Mouse (Mus musculus): ENCODE measurements around the gene Kcnq5. TPM values are rescaled to one million over a fixed set of nuclear protein-coding genes. Genes with fewer than 3 reads are reported as not detected.
A peak's percentile ranks its signal among the peaks of the same experiment; 100 is the strongest.

Kcnq5 gene
- polyA plus RNA-seq, 1 experiment from 2014 or later = 2.6 TPM

DNA sequence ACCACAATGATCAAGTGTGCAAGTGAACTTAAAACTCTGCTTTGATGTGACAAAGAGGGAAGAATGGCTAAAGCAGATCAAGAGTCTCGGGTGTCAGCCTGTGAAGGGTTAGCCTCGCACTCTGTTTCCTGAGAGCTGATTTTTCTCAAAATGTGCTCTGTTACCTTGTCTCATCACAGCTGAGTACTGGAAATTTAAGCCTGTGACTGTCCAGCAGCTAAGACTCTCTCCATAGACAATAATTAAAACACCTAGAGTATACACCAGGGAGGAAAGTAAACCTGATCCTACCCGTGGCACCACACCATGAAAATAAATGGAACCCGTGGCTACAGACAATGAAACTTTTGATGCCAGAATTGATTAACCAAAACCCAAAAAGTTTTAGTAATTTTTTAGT, 90.9 kb downstream of the Kcnq5 start:
- WGBS = 60% methylated on average over 4 of the region's 4 CpGs
- ATAC-seq (ENCODE audit: low FRiP score) = no peak
- 0 out of 2 replicates have a peak, but pooled peaks cover 3% of the 10 kb centered on the region for H3K4me1 ChIP-seq (replicated peaks; ENCODE audit: control insufficient read depth, insufficient read depth, low read length)
- no peak overlapping the region for H3K4me3 ChIP-seq (replicated peaks; ENCODE audit: low read length)
- H3K9ac ChIP-seq = no peak overlapping the region
- H3K27ac ChIP-seq = no peak overlapping the region
- H3K27me3 ChIP-seq (ENCODE audit: control insufficient read depth, insufficient read depth, low read length) = no peaks in the 10 kb centered on the region
- H3K36me3 ChIP-seq (replicated peaks; ENCODE audit: control insufficient read depth, insufficient read depth) = no peaks in the 10 kb centered on the region
- no peak overlapping the region for H3K4me2 ChIP-seq (replicated peaks)
- no peak for DNase-seq (ENCODE audit: low spot score)
- H3K9me3 ChIP-seq (ENCODE audit: control insufficient read depth, low read length) = no peaks in the 10 kb centered on the region

GRCm38 (mm10) chr1:21868484-21868883, 93.3 kb downstream of the Kcnq5 start:
- Histone ChIP-seq H3K4me1 (replicated peaks; ENCODE audit: control insufficient read depth, insufficient read depth, low read length) (no peaks in the 10 kb centered on the region), H3K27me3 (ENCODE audit: control insufficient read depth, insufficient read depth, low read length) (no peaks in the 10 kb centered on the region), H3K9ac (no peak overlapping the region), H3K9me3 (ENCODE audit: control insufficient read depth, low read length) (no peaks in the 10 kb centered on the region), H3K27ac (no peak overlapping the region), H3K4me3 (replicated peaks; ENCODE audit: low read length) (no peak overlapping the region), H3K4me2 (replicated peaks) (no peak overlapping the region), H3K36me3 (replicated peaks; ENCODE audit: control insufficient read depth, insufficient read depth) (no peaks in the 10 kb centered on the region)
- 83% methylated on average over 1 of the region's 1 CpGs for WGBS
- ATAC-seq (ENCODE audit: low FRiP score) (no peak), DNase-seq (ENCODE audit: low spot score) (no peak)

DNA sequence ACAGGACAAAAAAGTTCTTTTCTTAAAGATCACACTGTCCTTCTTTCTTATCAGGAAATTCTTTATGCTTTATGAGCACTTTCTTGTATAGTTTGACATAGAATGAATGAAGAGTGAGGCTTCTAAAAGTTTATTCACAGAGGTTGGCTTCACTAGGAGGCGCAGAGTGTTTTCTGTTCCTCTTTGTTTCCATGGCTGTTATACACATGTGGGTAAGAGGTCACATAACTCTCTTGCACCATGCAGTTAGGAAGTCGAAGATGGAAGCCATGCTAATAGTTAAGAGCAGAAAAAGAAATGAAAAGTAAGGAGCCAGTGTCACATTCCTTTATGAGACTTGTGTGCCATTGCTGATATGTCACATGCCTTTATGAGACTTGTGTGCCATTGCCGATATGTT, 105.3 kb downstream of the Kcnq5 start:
- Histone ChIP-seq H3K9me3 (ENCODE audit: control insufficient read depth, low read length) (no peaks in the 10 kb centered on the region), H3K4me2 (replicated peaks) (no peak overlapping the region), H3K27ac (no peak overlapping the region), H3K4me1 (replicated peaks; ENCODE audit: control insufficient read depth, insufficient read depth, low read length) (no peaks in the 10 kb centered on the region), H3K9ac (no peak overlapping the region), H3K27me3 (ENCODE audit: control insufficient read depth, insufficient read depth, low read length) (no peaks in the 10 kb centered on the region), H3K4me3 (replicated peaks; ENCODE audit: low read length) (no peak overlapping the region), H3K36me3 (replicated peaks; ENCODE audit: control insufficient read depth, insufficient read depth) (no peaks in the 10 kb centered on the region)
- DNase-seq (ENCODE audit: low spot score) = no peak
- ATAC-seq (ENCODE audit: low FRiP score) = no peak
- WGBS = 56% methylated on average over 3 of the region's 3 CpGs

GRCm38 (mm10) chr1:21838534-21838933, 123.2 kb downstream of the Kcnq5 start:
- 33% methylated on average over 3 of the region's 3 CpGs for WGBS
- Histone ChIP-seq H3K9ac (no peak overlapping the region), H3K27ac (no peak overlapping the region), H3K27me3 (ENCODE audit: control insufficient read depth, insufficient read depth, low read length) (no peaks in the 10 kb centered on the region), H3K4me1 (replicated peaks; ENCODE audit: control insufficient read depth, insufficient read depth, low read length) (no peaks in the 10 kb centered on the region), H3K4me3 (replicated peaks; ENCODE audit: low read length) (no peak overlapping the region), H3K36me3 (replicated peaks; ENCODE audit: control insufficient read depth, insufficient read depth) (no peaks in the 10 kb centered on the region), H3K9me3 (ENCODE audit: control insufficient read depth, low read length) (no peaks in the 10 kb centered on the region), H3K4me2 (replicated peaks) (no peak overlapping the region)
- ATAC-seq (ENCODE audit: low FRiP score) (no peak), DNase-seq (ENCODE audit: low spot score) (no peak)

DNA sequence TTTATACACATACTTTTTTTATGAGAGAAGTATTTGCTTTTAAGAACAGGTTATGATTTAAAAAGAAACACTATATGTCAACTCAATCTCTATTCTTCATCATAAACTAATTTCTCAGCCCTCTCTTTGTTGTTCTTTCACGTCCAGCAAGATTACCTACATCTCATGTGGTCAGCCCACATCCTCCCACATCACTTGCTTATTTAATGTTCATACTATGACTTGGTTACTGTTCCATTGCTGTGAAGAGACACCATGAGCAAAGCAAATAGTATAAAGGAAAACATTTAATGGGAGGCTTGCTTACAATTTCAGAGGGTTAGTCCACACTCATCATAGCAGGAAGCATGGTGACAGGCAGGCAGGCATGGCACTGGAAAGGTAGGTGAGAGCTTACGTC, 124.4 kb downstream of the Kcnq5 start:
- no peak overlapping the region for H3K27ac ChIP-seq
- no peak overlapping the region for H3K4me2 ChIP-seq (replicated peaks)
- no peaks in the 10 kb centered on the region for H3K36me3 ChIP-seq (replicated peaks; ENCODE audit: control insufficient read depth, insufficient read depth)
- ATAC-seq (ENCODE audit: low FRiP score) = no peak
- DNase-seq (ENCODE audit: low spot score) = no peak
- H3K4me3 ChIP-seq (replicated peaks; ENCODE audit: low read length) = no peak overlapping the region
- no peaks in the 10 kb centered on the region for H3K4me1 ChIP-seq (replicated peaks; ENCODE audit: control insufficient read depth, insufficient read depth, low read length)
- no peak overlapping the region for H3K9ac ChIP-seq
- H3K9me3 ChIP-seq (ENCODE audit: control insufficient read depth, low read length) = no peaks in the 10 kb centered on the region
- no peaks in the 10 kb centered on the region for H3K27me3 ChIP-seq (ENCODE audit: control insufficient read depth, insufficient read depth, low read length)
- WGBS = 88% methylated on average over 2 of the region's 2 CpGs

DNA sequence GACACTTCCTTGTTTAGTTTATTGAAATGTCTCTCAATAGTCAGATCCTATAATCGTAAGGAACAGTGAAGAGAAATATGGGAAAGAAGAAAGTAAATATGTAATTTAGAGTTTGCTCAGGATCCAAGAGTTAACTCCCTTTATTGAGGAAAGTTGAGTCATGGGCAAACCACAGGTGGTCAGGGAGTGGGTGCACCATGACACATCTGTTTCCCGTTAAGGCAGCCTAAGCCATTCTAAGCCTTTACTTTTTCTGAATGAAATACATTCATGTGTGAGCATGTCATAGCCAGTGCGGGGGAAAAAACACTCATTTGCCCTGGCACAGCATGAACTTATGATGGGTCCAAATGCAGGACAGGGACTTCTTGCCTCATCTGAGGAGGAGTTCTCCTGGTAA, 125.4 kb downstream of the Kcnq5 start:
- Histone ChIP-seq H3K9me3 (ENCODE audit: control insufficient read depth, low read length) (no peaks in the 10 kb centered on the region), H3K36me3 (replicated peaks; ENCODE audit: control insufficient read depth, insufficient read depth) (no peaks in the 10 kb centered on the region), H3K4me3 (replicated peaks; ENCODE audit: low read length) (no peak overlapping the region), H3K9ac (no peak overlapping the region), H3K27me3 (ENCODE audit: control insufficient read depth, insufficient read depth, low read length) (no peaks in the 10 kb centered on the region), H3K4me2 (replicated peaks) (no peak overlapping the region), H3K27ac (no peak overlapping the region), H3K4me1 (replicated peaks; ENCODE audit: control insufficient read depth, insufficient read depth, low read length) (no peaks in the 10 kb centered on the region)
- ATAC-seq (ENCODE audit: low FRiP score) = no peak
- 84% methylated on average over 3 of the region's 3 CpGs for WGBS
- no peak for DNase-seq (ENCODE audit: low spot score)

DNA sequence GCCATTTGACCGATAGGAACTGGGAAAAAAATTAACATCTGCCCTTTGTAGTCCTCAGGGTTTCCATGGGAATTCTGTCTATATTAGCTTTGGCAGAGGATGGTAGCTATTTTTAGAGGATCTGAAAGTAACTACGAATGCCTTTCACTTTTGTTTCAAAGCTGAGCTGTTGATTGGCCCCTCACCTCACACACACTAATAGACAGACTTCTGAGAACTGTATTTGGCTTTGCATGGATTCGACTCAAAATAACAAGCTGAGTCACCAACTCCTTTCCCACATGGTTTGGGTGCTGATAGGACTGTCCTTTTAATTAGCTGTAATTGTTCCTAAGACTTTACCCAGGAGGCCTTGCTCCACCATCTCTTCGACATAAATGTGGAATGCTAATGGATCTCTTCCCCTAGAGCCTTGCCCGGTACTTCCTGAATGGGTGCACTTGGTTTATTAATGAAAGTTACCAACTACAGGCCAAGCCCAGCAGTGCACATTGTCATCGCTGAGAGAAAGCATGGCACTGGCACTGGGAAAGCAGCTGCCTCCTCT, 131.8 kb downstream of the Kcnq5 start:
- Histone ChIP-seq H3K4me2 (replicated peaks) (no peak overlapping the region), H3K9ac (no peak overlapping the region), H3K27me3 (ENCODE audit: control insufficient read depth, insufficient read depth, low read length) (no peaks in the 10 kb centered on the region), H3K36me3 (replicated peaks; ENCODE audit: control insufficient read depth, insufficient read depth) (no peaks in the 10 kb centered on the region), H3K4me1 (replicated peaks; ENCODE audit: control insufficient read depth, insufficient read depth, low read length) (no peaks in the 10 kb centered on the region; the same call in 1 of the 2 replicates), H3K27ac (no peak overlapping the region), H3K4me3 (replicated peaks; ENCODE audit: low read length) (no peak overlapping the region), H3K9me3 (ENCODE audit: control insufficient read depth, low read length) (no peaks in the 10 kb centered on the region)
- ATAC-seq (ENCODE audit: low FRiP score) (no peak), DNase-seq (ENCODE audit: low spot score) (no peak)
- WGBS = 62% methylated on average over 6 of the region's 6 CpGs

- no peak overlapping the region for H3K4me2 ChIP-seq (replicated peaks)
- ATAC-seq (ENCODE audit: low FRiP score) = no peak
- H3K27ac ChIP-seq = no peak overlapping the region
- no peaks in the 10 kb centered on the region for H3K4me1 ChIP-seq (replicated peaks; ENCODE audit: control insufficient read depth, insufficient read depth, low read length)
- H3K36me3 ChIP-seq (replicated peaks; ENCODE audit: control insufficient read depth, insufficient read depth) = no peaks in the 10 kb centered on the region
- no peak for DNase-seq (ENCODE audit: low spot score)
- no peak overlapping the region for H3K4me3 ChIP-seq (replicated peaks; ENCODE audit: low read length)
- H3K9ac ChIP-seq = no peak overlapping the region
- H3K27me3 ChIP-seq (ENCODE audit: control insufficient read depth, insufficient read depth, low read length) = no peaks in the 10 kb centered on the region
- H3K9me3 ChIP-seq (ENCODE audit: control insufficient read depth, low read length) = no peaks in the 10 kb centered on the region
- 28% methylated on average over 10 of the region's 10 CpGs for WGBS
Measured at GRCm38 (mm10) chr1:21820066-21820630, 141.6 kb downstream of the Kcnq5 start.

- Histone ChIP-seq H3K27ac (peak overlapping the region; percentile 32; the same call in 1 of the 2 replicates), H3K4me1 (replicated peaks; ENCODE audit: control insufficient read depth, insufficient read depth, low read length) (no peaks in the 10 kb centered on the region), H3K36me3 (replicated peaks; ENCODE audit: control insufficient read depth, insufficient read depth) (no peaks in the 10 kb centered on the region), H3K4me2 (replicated peaks) (no peak overlapping the region), H3K27me3 (ENCODE audit: control insufficient read depth, insufficient read depth, low read length) (no peaks in the 10 kb centered on the region), H3K9me3 (ENCODE audit: control insufficient read depth, low read length) (no peaks in the 10 kb centered on the region), H3K9ac (no peak overlapping the region), H3K4me3 (replicated peaks; ENCODE audit: low read length) (no peak overlapping the region)
- WGBS = 64% methylated on average over 2 of the region's 2 CpGs
- ATAC-seq (ENCODE audit: low FRiP score) = peak; percentile 82; the same call in 1 of the 2 replicates
- no peak for DNase-seq (ENCODE audit: low spot score)
Measured at GRCm38 (mm10) chr1:21805064-21805463, 156.7 kb downstream of the Kcnq5 start.

DNA sequence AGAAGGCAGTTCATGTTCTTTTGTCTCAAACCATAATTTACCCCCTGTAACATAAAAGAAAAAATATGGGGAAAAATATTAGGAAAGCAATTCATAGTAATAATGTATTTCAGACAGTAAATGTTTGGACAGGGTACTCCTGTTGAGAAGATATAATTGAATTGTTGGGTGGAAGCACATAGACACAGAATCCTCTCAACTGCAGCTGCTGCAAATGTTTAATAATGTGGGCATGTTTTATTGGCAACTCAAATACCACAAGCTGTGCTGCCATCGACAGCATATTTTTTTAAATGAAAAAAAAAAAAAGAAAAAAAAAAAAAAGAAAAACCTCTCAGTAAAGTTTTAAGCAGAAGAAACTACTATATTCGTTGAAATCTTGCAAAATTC, 157.3 kb downstream of the Kcnq5 start:
- no peaks in the 10 kb centered on the region for H3K36me3 ChIP-seq (replicated peaks; ENCODE audit: control insufficient read depth, insufficient read depth)
- no peak for ATAC-seq (ENCODE audit: low FRiP score)
- no peak overlapping the region for H3K27ac ChIP-seq
- no peak overlapping the region for H3K4me3 ChIP-seq (replicated peaks; ENCODE audit: low read length)
- no peak for DNase-seq (ENCODE audit: low spot score)
- no peaks in the 10 kb centered on the region for H3K27me3 ChIP-seq (ENCODE audit: control insufficient read depth, insufficient read depth, low read length)
- H3K9ac ChIP-seq = no peak overlapping the region
- H3K4me1 ChIP-seq (replicated peaks; ENCODE audit: control insufficient read depth, insufficient read depth, low read length) = no peaks in the 10 kb centered on the region
- H3K4me2 ChIP-seq (replicated peaks) = no peak overlapping the region
- H3K9me3 ChIP-seq (ENCODE audit: control insufficient read depth, low read length) = no peaks in the 10 kb centered on the region
- 74% methylated on average over 2 of the region's 2 CpGs for WGBS

All from hindbrain, embryonic 14.5 days (tissue).